Mouse (Mus musculus) testis, adult 2 months (tissue): ENCODE measurements around the gene Ube3b. TPM values are rescaled to one million over a fixed set of nuclear protein-coding genes. Genes with fewer than 3 reads are reported as not detected.

Source experiments
- H3K27ac ChIP-seq: fragments of 200-500 bp; 2 replicates; pipeline ENCODE4 v1.5.1; 2012; ENCODE audit warnings: low read depth, low read length; ENCODE audit not compliant: control insufficient read depth, insufficient read depth
- H3K27me3 ChIP-seq: fragments of 200-500 bp; 2 replicates; pipeline ENCODE4 v1.6.1; 2012; ENCODE audit warnings: mild to moderate bottlenecking, low read length, moderate library complexity; ENCODE audit not compliant: control insufficient read depth, insufficient read depth
- H3K36me3 ChIP-seq: fragments of 200-500 bp; 2 replicates; pipeline ENCODE4 v1.6.1; 2012; ENCODE audit warnings: mild to moderate bottlenecking, low read length; ENCODE audit not compliant: control insufficient read depth, insufficient read depth
- H3K4me1 ChIP-seq: fragments of 200-500 bp; 2 replicates; pipeline ENCODE4 v1.6.1; 2012; ENCODE audit warnings: low read length; ENCODE audit not compliant: control insufficient read depth, insufficient read depth
- H3K4me3 ChIP-seq: fragments of 200-500 bp; 2 replicates; pipeline ENCODE4 v1.5.1; 2012; ENCODE audit warnings: low read depth, mild to moderate bottlenecking, low read length, moderate library complexity, mixed read lengths; ENCODE audit not compliant: control insufficient read depth
- CTCF ChIP-seq: fragments of 200-500 bp; IDR thresholded peaks from 2 replicates; pipeline ENCODE4 v1.5.1; 2012; ENCODE audit warnings: low read depth, mild to moderate bottlenecking, inconsistent platforms, low read length, moderate library complexity; ENCODE audit not compliant: control insufficient read depth, insufficient read depth, insufficient replicate concordance
- POLR2A ChIP-seq: fragments of 200-500 bp; IDR thresholded peaks from 2 replicates; pipeline ENCODE4 v1.6.1; 2012; ENCODE audit warnings: low read depth, mild to moderate bottlenecking, inconsistent platforms, low read length, moderate library complexity; ENCODE audit not compliant: control insufficient read depth
- polyA plus RNA-seq: library from polyadenylated mRNA; depleted of rRNA; stranded (reverse); fragments of >200 nt; gene quantifications from 2 replicates; pipeline ENCODE4 v1.2.3, GENCODE M21; 2012

Ube3b gene
- polyA plus RNA-seq, 1 experiment: 128 TPM

- Histone ChIP-seq H3K27me3 (no peaks in the 10 kb centered on the region), H3K27ac (no peak overlapping the region), H3K36me3 (no peaks in the 10 kb centered on the region; the same call in 1 of the 2 replicates), H3K4me3 (no peak overlapping the region), H3K4me1 (no peaks in the 10 kb centered on the region)
- no peak for TF ChIP-seq POLR2A
- TF ChIP-seq CTCF: no peak
Measured at GRCm38 (mm10) chr5:114412361-114412998, 32.1 kb downstream of the Ube3b start.

GRCm38 (mm10) chr5:114413067-114413735, 32.8 kb downstream of the Ube3b start:
- Histone ChIP-seq H3K4me1 (no peaks in the 10 kb centered on the region), H3K27ac (no peak overlapping the region), H3K4me3 (no peak overlapping the region)

GRCm38 (mm10) chr5:114415606-114416005, 35.2 kb downstream of the Ube3b start:
- Histone ChIP-seq H3K27me3 (no peaks in the 10 kb centered on the region), H3K36me3 (no peaks in the 10 kb centered on the region; the same call in 1 of the 2 replicates), H3K4me1 (no peaks in the 10 kb centered on the region), H3K27ac (no peak overlapping the region), H3K4me3 (no peak overlapping the region)
- TF ChIP-seq POLR2A: no peak
- TF ChIP-seq CTCF: no peak

More at GRCm38 (mm10) chr5:114413067-114413735, 32.8 kb downstream of the Ube3b start:
- TF ChIP-seq POLR2A: no peak
- TF ChIP-seq CTCF: no peak
- Histone ChIP-seq H3K36me3 (no peaks in the 10 kb centered on the region; the same call in 1 of the 2 replicates), H3K27me3 (no peaks in the 10 kb centered on the region)

GRCm38 (mm10) chr5:114416855-114417254, 36.4 kb downstream of the Ube3b start:
- H3K27me3 ChIP-seq: no peaks in the 10 kb centered on the region
- H3K27ac ChIP-seq: no peak overlapping the region
- no peak for TF ChIP-seq POLR2A
- no peak for TF ChIP-seq CTCF
- H3K4me3 ChIP-seq: no peak overlapping the region
- H3K36me3 ChIP-seq: no peaks in the 10 kb centered on the region; the same call in 1 of the 2 replicates
- H3K4me1 ChIP-seq: no peaks in the 10 kb centered on the region

GRCm38 (mm10) chr5:114418541-114418940, 38.1 kb downstream of the Ube3b start:
- no peak overlapping the region for H3K4me3 ChIP-seq
- no peaks in the 10 kb centered on the region for H3K27me3 ChIP-seq
- no peak overlapping the region for H3K27ac ChIP-seq
- H3K36me3 ChIP-seq: no peaks in the 10 kb centered on the region; the same call in 1 of the 2 replicates
- H3K4me1 ChIP-seq: no peaks in the 10 kb centered on the region
- TF ChIP-seq POLR2A: no peak
- TF ChIP-seq CTCF: peak; percentile 36; the same call in 1 of the 2 replicates

GRCm38 (mm10) chr5:114421561-114422298, 41.3 kb downstream of the Ube3b start:
- Histone ChIP-seq H3K36me3 (no peaks in the 10 kb centered on the region), H3K4me1 (no peaks in the 10 kb centered on the region), H3K4me3 (no peak overlapping the region), H3K27ac (no peak overlapping the region), H3K27me3 (no peaks in the 10 kb centered on the region)
- TF ChIP-seq CTCF (no peak), POLR2A (no peak)

- Histone ChIP-seq H3K27ac (no peak overlapping the region), H3K4me1 (no peaks in the 10 kb centered on the region), H3K27me3 (no peaks in the 10 kb centered on the region), H3K4me3 (no peak overlapping the region), H3K36me3 (no peaks in the 10 kb centered on the region)
- no peak for TF ChIP-seq CTCF
- TF ChIP-seq POLR2A: no peak
Measured at GRCm38 (mm10) chr5:114422591-114422990, 42.2 kb downstream of the Ube3b start.
